Mouse (Mus musculus): ENCODE results near the gene Il4ra. TPM values are rescaled to one million over a fixed set of nuclear protein-coding genes. Genes with fewer than 3 reads are reported as not detected.

Il4ra gene
- polyA plus RNA-seq, 1 experiment from 2014 or later, result 5.5 TPM

DNA sequence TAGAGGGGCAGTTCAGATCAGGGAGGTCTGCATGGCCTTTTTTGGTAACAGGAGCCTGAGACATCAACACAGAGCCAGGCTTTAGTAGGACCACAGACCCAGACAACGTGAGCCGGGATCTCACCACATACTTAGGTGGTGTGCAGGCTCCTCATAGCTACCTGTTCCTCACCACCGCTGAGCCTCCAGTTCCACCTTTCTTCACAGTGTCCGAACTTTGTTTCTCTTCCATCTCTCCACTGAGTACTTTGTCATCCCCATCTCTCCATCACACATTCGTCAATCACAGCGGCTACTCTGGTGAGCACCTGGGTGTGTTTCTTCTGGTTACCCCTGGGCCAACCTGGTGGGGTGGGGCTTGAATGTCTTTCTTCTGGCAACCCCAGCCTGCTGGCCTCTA lies 24.7 kb upstream of the Il4ra start:
- H3K36me3 ChIP-seq, result no peaks in the 10 kb centered on the region
- no peak for DNase-seq (ENCODE audit: low spot score)
- no peaks in the 10 kb centered on the region for H3K4me1 ChIP-seq
- H3K27me3 ChIP-seq (ENCODE audit: low read depth, poor library complexity, severe bottlenecking), result no peaks in the 10 kb centered on the region
- 87% methylated on average over 6 of the region's 6 CpGs for WGBS
- H3K27ac ChIP-seq (replicated peaks), result no peak overlapping the region
- H3K9me3 ChIP-seq (replicated peaks), result no peaks in the 10 kb centered on the region
- no peak overlapping the region for H3K4me3 ChIP-seq

DNA sequence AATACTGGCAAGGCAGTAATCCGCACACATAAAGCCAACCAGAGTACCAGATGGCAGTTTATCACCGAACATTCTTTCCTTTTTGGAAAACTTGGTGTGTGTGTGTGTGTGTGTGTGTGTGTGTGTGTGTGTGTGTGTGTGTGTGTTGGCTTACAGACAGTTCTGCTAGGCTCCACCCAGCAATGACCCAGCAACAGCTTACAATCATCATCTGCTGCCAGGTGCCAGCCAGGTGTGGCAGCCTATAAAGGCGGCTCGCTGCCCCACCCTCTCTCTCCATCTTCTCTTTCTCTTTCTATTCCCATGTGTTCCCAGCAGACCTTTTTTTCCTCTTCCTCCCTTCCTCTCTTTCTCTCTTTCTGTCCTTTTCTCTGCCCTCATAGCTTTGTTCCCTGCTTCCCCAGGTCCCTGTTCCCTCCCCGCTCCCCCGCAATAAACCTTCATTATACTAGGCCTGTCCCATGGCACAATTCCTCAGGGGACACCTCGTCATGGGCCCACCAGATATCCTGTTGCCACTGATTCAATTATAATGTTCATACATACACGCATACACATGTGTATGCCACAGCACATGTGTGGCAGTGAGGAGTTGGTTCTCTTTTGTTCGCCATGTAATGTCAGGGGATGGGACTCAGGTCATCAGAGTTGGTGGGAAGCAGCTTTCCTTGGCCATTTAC lies 23.9 kb upstream of the Il4ra start:
- Histone ChIP-seq H3K9me3 (replicated peaks) (no peaks in the 10 kb centered on the region), H3K27ac (replicated peaks) (no peak overlapping the region), H3K4me1 (no peaks in the 10 kb centered on the region), H3K4me3 (no peak overlapping the region), H3K36me3 (no peaks in the 10 kb centered on the region), H3K27me3 (ENCODE audit: low read depth, poor library complexity, severe bottlenecking) (no peaks in the 10 kb centered on the region)
- 89% methylated on average over 9 of the region's 9 CpGs for WGBS
- no peak for DNase-seq (ENCODE audit: low spot score)

DNA sequence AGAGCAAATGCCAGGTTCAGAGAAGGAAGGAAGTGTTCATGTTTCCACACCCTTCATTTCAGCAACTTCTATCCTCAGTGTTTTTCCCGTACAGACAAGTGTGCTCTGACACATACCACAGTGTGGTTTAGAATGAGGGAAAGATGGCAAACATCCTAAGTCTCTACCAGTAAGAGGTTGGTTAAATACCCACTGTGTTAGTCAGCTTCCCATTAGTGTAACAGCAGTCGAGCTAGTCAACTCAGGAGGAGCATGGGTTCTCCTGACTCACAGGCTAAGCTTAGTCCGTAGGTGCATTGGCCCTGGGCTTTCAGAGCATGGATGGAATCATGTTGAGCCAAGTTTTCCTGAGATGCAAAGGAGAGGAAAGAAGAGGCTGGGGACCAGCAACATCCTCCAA lies 12.6 kb upstream of the Il4ra start:
- H3K4me1 ChIP-seq, result peaks cover 18% of the 10 kb centered on the region
- no peak overlapping the region for H3K4me3 ChIP-seq
- H3K36me3 ChIP-seq, result no peaks in the 10 kb centered on the region
- H3K27me3 ChIP-seq (ENCODE audit: low read depth, poor library complexity, severe bottlenecking), result peaks cover 44% of the 10 kb centered on the region
- no peak overlapping the region for H3K27ac ChIP-seq (replicated peaks)
- WGBS, result 88% methylated on average over 3 of the region's 3 CpGs
- 0 out of 2 replicates have a peak, but pooled peaks cover 3% of the 10 kb centered on the region for H3K9me3 ChIP-seq (replicated peaks)
- no peak for DNase-seq (ENCODE audit: low spot score)

DNA sequence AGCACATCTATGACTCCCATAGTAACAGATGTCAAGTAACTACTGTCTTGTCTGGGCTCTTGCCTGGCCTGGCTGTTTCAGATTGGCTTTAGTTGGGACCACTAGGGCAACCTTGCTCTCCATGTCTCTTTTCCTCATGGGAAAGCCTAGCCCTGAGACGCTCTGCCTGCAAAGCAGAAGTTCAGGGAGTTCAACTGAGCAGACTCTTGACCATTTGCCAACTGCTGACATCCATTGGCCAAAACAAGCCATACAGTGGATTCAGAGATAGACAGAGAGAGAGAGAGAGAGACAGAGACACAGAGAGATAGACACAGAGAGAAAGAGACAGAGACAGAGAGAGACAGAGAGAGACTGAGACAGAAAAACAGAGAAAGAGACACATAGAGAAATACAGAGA lies 10.9 kb upstream of the Il4ra start:
- no peak overlapping the region for H3K27ac ChIP-seq (replicated peaks)
- 87% methylated on average over 1 of the region's 1 CpGs for WGBS

DNA sequence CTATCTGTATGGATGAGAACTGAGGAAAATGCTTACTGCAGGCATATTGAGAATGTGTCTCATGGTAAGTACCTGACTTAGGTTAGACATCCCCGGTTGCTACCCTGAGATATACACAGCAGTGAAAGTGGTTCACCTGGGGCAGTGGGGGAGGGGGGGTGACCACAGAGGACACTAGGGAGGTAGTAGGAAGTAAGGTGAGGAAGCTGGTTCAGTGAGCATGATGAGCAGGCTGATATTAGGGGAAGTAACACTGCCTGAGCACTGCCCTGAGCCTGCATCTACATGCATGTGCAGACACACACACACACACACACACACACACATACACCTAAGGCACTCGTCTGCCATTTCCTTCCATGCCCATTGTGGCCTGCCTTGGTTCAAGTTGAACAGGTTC lies 10.1 kb upstream of the Il4ra start:
- Histone ChIP-seq H3K4me3 (no peak overlapping the region), H3K27ac (replicated peaks) (no peak overlapping the region), H3K36me3 (no peaks in the 10 kb centered on the region), H3K9me3 (replicated peaks) (no peaks in the 10 kb centered on the region), H3K4me1 (peaks cover 18% of the 10 kb centered on the region), H3K27me3 (ENCODE audit: low read depth, poor library complexity, severe bottlenecking) (peaks cover 44% of the 10 kb centered on the region)
- 71% methylated on average over 2 of the region's 2 CpGs for WGBS
- DNase-seq (ENCODE audit: low spot score), result no peak

More for the DNA sequence above, 10.9 kb upstream of the Il4ra start:
- no peak for DNase-seq (ENCODE audit: low spot score)
- no peaks in the 10 kb centered on the region for H3K9me3 ChIP-seq (replicated peaks)
- no peaks in the 10 kb centered on the region for H3K36me3 ChIP-seq
- H3K4me1 ChIP-seq, result peaks cover 18% of the 10 kb centered on the region
- H3K4me3 ChIP-seq, result no peak overlapping the region
- peaks cover 44% of the 10 kb centered on the region for H3K27me3 ChIP-seq (ENCODE audit: low read depth, poor library complexity, severe bottlenecking)

DNA sequence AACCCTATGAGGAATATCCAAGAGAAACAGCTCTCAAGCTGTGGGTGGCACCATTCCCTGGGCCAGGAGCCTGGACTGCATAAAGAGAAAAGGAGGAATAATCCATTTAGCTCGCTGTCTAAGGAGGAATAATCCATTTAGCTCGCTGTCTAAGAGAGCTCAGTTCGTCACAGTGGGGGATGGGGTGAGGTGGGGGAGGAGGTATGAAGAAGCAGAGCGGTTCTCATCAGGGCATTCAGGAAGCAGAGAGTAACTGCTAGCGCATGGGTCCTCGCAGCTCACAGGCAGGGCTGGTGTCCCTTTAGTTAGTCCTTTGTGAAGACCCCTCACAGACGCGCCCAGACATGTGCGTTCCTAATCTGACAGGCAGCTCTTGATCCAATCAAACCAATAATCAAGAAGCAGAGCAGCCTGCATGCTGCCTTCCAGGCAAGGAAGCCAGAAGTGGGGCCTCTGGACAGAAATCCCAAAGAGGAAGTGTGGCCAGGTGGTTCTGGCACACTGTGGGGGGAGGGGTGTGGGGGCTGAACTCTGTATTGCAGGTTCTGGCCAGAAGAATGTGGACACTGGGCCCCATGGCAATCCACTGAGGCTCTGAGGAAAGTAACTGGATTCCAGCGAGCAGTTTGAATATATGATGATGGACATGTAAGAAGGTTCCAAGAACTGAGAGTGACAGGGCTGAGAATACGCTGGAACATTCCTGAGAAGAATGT lies 9.4 kb upstream of the Il4ra start:
- DNase-seq (ENCODE audit: low spot score), result peak; percentile 49
- H3K27me3 ChIP-seq (ENCODE audit: low read depth, poor library complexity, severe bottlenecking), result peaks cover 44% of the 10 kb centered on the region
- no peak overlapping the region for H3K4me3 ChIP-seq
- H3K9me3 ChIP-seq (replicated peaks), result no peaks in the 10 kb centered on the region
- peak overlapping the region; percentile 39; the same call in 1 of the 2 replicates for H3K27ac ChIP-seq (replicated peaks)
- no peaks in the 10 kb centered on the region for H3K36me3 ChIP-seq
- 56% methylated on average over 11 of the region's 11 CpGs for WGBS
- peaks cover 18% of the 10 kb centered on the region for H3K4me1 ChIP-seq

DNA sequence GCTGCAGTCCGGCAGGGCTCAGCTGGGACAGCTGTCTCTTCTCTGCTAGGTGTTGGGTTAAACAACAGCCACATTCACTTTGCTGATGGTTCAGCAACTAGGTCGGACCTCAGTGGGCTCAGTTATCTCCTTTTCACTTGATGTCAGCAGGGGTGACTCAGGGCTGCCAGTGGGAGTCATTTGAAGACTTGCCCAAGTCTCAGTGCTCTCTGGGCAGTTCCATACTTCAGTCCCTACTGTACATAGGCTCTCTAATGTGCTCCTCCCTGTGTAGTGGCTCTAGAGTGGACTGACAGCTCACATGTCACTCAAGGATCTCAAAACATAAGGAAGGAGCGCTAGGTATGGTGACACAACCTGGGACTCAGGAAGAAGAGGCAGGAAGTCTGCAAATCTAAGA lies 8.4 kb upstream of the Il4ra start:
- 82% methylated on average over 3 of the region's 3 CpGs for WGBS
- H3K36me3 ChIP-seq, result no peaks in the 10 kb centered on the region
- H3K27me3 ChIP-seq (ENCODE audit: low read depth, poor library complexity, severe bottlenecking), result peaks cover 44% of the 10 kb centered on the region
- no peak overlapping the region for H3K27ac ChIP-seq (replicated peaks)
- no peak for DNase-seq (ENCODE audit: low spot score)
- no peaks in the 10 kb centered on the region for H3K9me3 ChIP-seq (replicated peaks)
- H3K4me1 ChIP-seq, result peaks cover 18% of the 10 kb centered on the region
- no peak overlapping the region for H3K4me3 ChIP-seq

DNA sequence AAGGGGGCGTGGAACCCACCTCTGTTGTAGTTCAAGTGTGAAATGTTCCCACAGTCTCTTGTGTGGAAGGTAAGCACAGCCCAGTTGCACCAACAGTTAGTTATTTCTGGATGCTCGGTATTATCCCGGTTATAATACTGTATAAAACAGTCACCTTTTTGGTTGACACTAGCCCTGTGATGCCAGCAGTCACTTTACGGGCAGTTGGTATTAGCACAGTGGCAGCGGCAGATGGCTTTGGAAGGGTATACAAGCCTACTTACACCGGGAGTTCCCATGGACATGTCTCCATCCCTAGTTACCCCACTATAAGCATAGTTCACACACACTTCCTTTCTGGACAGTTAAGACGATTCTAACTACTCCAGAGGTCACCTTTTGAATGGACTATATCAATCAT lies 6.6 kb upstream of the Il4ra start:
- Histone ChIP-seq H3K27me3 (ENCODE audit: low read depth, poor library complexity, severe bottlenecking) (peaks cover 42% of the 10 kb centered on the region), H3K27ac (replicated peaks) (no peak overlapping the region), H3K9me3 (replicated peaks) (no peaks in the 10 kb centered on the region), H3K4me1 (peaks cover 22% of the 10 kb centered on the region), H3K4me3 (no peak overlapping the region), H3K36me3 (no peaks in the 10 kb centered on the region)
- no peak for DNase-seq (ENCODE audit: low spot score)
- 88% methylated on average over 7 of the region's 7 CpGs for WGBS

DNA sequence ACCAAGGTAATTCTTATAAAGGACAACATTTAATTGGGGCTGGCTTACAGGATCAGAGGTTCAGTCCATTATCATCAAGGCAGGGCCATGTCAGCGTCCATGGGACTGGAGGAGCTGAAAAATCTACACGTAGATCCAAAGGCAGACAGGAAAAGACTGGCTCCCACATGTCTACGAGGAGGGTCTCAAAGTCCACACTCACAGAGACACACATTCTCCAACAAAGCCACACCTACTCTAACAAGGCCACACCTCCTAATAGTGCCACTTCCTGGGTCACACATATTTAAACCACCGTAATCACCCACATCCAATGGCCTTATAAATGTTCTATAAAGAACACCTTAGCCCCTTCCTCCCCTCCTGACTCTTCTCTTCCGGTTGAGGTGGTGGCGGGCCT lies 5.2 kb upstream of the Il4ra start:
- 89% methylated on average over 6 of the region's 6 CpGs for WGBS
- Histone ChIP-seq H3K36me3 (no peaks in the 10 kb centered on the region), H3K27ac (replicated peaks) (no peak overlapping the region), H3K4me1 (peaks cover 28% of the 10 kb centered on the region), H3K4me3 (no peak overlapping the region), H3K27me3 (ENCODE audit: low read depth, poor library complexity, severe bottlenecking) (peaks cover 44% of the 10 kb centered on the region), H3K9me3 (replicated peaks) (no peaks in the 10 kb centered on the region)
- DNase-seq (ENCODE audit: low spot score), result no peak

DNA sequence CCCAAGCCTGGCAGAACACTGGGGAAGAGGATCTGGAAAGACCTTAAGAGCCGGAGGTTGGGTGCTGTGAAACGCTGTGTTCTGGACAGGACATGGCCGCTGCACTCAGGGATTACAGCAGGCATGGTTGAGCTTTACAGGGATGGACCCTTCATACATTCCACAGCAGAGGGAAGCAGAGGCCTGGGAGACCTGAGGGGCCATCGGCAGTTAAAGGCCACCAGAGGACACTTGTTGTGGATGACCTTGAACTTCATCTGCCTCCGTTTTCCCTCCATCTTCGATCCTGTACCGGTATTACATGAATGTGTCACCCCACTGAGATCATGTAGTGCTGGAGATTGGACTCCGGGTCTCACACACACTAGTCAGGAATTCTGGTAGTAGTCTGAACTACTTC lies 2.0 kb upstream of the Il4ra start:
- no peak for DNase-seq (ENCODE audit: low spot score)
- peaks cover 49% of the 10 kb centered on the region for H3K27me3 ChIP-seq (ENCODE audit: low read depth, poor library complexity, severe bottlenecking)
- H3K4me1 ChIP-seq, result peaks cover 27% of the 10 kb centered on the region
- no peaks in the 10 kb centered on the region for H3K9me3 ChIP-seq (replicated peaks)
- H3K4me3 ChIP-seq, result no peak overlapping the region
- H3K36me3 ChIP-seq, result no peaks in the 10 kb centered on the region
- WGBS, result 81% methylated on average over 8 of the region's 8 CpGs
- 0 out of 2 replicates have a peak overlapping the region, but pooled peaks have one; percentile 6 for H3K27ac ChIP-seq (replicated peaks)

DNA sequence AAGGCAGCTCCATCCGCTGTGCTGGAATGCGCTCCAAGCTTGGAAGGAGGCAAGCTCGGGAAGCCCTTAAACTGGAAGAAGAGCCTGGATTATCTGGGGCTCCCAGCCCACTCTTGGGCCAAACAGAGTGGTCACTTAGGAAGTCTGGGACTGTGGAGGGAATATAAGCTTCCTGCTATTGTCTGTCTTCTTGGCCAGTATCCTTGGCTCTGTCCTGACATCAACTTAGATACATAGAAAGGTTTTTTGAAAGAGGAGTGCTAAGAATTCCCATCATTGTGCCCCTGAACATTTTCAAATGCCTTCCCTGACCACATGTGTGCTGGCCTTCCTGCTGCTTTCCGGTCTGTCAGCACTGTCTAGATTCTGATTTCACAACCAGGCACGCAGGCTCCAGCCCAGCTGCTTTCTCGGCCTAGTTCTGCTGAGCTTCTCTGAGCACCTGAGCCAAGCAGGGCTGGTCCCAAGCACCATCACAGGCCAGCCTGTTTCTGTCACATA lies 989 bp upstream of the Il4ra start:
- Histone ChIP-seq H3K9me3 (replicated peaks) (no peaks in the 10 kb centered on the region), H3K4me1 (peaks cover 27% of the 10 kb centered on the region), H3K36me3 (no peaks in the 10 kb centered on the region), H3K4me3 (0 out of 2 replicates have a peak overlapping the region, but pooled peaks have one; percentile 74), H3K27me3 (ENCODE audit: low read depth, poor library complexity, severe bottlenecking) (peaks cover 56% of the 10 kb centered on the region), H3K27ac (replicated peaks) (no peak overlapping the region)
- 75% methylated on average over 6 of the region's 6 CpGs for WGBS
- DNase-seq (ENCODE audit: low spot score), result no peak

DNA sequence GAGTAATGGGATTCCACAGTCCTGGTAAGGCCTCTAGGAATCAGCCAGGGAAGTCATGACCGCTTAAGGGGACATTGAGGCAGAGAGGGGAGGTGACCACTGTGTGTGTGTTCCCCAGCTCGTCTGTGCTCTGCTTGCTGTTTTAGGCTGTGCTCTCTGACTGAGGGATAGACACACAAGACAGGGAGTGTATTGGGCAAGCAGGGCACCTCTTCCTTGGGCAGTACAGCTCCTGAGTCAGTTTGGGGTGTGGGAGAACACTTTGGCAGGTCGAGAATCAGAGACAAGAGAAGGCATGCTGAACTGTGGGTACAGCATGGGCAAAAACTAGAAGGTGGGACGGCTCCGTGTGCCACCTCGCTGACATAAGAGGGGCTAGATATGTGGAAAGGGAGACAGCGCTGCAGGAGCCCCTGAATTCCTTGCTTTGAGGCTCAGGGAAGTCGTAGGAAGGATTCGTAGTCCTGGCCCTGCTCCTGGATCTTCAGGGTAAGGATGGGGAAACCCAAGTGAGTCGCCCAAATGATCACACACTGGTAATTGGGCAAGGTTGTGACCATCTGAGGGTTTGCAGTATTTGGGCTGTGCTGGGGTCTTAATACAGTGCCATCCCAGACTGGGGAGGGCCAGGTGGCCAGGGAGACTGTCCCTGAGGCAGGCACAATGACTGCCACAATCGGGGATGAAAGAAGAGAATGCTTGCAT lies 1.1 kb downstream of the Il4ra start:
- peaks cover 37% of the 10 kb centered on the region for H3K4me1 ChIP-seq
- WGBS, result 75% methylated on average over 11 of the region's 11 CpGs
- H3K9me3 ChIP-seq (replicated peaks), result no peaks in the 10 kb centered on the region
- H3K4me3 ChIP-seq, result peak overlapping the region; percentile 74
- no peak for DNase-seq (ENCODE audit: low spot score)
- peaks cover 56% of the 10 kb centered on the region for H3K27me3 ChIP-seq (ENCODE audit: low read depth, poor library complexity, severe bottlenecking)
- H3K27ac ChIP-seq (replicated peaks), result peak overlapping the region; percentile 85; the same call in 1 of the 2 replicates
- H3K36me3 ChIP-seq, result no peaks in the 10 kb centered on the region

Measured in midbrain, embryonic 10.5 days (tissue).